Mouse (Mus musculus) R1 (cell line): ENCODE measurements around the gene Sowahb.

Source experiments
- DNase-seq: peaks from one replicate; pipeline ENCODE4 v3.0.0-alpha.2; 2018; ENCODE audit warnings: low read depth, low spot score

The Sowahb gene

DNA sequence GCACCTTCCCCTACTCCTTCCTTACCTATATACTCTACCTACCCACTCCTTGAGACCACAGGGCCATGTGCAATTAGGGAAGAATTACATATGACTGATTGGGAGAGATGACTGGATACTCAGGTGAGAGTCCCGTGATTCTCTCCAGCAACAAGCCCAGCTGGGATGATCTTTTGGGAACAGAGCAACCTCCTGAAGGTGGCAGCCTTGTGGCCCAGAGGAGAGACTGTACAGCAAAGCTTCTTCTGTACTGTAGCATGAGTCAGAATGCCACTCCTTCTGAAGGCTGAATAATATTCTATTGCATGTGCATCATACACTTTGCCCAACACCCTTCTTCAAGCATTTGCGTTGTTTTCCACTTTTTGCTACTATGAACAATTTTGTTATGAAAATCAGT, 42.2 kb downstream of the Sowahb start:
- no peak for DNase-seq

DNA sequence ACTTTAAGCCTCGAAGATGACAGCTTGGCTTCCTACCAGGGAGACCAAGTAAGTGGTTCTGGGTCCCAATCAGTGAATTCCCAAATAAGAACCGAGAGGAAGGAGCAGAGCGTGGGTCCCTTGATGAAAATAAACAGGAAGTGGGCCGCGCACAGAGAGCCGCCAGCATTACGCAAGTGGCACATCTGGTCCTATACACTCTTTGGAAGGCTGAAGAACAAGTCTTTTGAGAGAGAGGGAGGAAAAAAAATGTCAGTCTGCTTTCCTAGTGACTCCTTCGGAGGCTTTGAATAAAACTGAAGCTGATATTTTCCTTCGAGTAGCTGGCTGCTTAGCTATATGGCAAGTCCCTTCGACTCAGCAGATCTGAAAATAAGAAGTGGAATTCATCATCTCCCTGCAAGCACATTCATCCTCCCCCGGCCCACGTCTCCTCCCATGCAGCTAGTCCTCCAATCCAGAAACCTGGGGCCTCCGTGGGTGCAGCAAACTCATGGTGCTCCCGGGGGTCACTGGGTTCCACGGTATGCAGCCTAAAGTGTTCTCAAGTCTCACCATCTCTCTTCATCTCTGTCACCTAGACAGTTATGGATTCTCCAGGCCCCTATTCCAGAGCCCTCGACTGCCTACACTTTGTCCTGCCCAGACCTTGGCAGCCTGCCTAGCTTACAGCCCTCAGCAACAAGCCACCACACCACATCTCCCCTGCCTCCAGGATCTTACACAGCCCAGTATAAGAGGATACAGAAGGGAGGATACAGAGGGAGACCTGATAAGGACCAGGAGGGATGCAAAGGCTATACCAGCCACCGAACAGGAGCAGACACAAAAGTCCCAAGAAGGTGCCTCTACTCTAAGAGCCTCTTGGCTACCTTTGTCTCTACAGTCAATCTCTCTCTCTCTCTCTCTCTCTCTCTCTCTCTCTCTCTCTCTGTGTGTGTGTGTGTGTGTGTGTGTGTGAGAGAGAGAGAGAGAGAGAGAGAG, 43.8 kb downstream of the Sowahb start:
- no peak for DNase-seq

DNA sequence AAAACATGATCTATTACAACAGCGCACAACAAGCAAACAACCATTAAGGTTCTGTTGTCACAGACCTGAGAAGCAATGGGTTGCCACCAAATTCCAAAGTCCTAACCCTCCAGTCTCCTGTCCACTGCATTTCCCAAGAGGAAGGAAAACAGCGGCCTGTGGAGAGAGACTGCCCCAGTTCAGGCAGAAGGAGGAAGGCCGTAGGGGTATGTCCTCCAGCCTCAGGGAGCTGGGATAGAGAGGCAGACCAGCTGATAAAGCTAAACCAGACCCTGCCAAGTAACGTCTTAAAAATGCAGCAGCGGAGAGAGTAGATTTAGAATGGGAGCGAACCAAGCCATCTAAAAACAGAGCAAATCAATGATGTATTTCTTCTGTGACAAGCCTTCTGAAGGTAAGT, 44.8 kb downstream of the Sowahb start:
- DNase-seq: no peak

DNA sequence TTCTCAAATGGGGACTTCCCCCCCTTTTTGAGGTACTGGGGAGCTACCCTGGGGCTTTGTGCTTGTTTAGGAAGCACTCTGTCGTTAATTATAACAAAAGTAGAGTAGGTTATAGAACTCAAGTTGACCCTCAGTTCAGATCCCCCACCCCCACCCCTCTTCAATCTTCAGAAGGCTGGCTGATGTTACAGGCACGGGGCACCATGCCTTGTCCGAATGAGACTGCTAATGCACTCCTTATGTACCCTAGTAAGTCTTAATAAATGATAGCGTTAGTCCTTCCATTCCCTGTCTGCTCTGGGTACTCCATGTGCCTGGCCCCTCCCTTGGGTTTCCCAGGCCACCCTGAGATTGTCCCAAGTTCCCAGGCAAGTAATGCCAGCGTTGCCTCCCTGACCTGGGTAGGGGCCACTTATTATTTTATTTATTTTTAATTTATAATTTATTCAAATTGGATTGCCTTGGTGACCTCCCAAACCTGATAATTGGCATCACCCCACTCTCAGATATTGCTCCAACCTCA, 46.3 kb downstream of the Sowahb start:
- no peak for DNase-seq

DNA sequence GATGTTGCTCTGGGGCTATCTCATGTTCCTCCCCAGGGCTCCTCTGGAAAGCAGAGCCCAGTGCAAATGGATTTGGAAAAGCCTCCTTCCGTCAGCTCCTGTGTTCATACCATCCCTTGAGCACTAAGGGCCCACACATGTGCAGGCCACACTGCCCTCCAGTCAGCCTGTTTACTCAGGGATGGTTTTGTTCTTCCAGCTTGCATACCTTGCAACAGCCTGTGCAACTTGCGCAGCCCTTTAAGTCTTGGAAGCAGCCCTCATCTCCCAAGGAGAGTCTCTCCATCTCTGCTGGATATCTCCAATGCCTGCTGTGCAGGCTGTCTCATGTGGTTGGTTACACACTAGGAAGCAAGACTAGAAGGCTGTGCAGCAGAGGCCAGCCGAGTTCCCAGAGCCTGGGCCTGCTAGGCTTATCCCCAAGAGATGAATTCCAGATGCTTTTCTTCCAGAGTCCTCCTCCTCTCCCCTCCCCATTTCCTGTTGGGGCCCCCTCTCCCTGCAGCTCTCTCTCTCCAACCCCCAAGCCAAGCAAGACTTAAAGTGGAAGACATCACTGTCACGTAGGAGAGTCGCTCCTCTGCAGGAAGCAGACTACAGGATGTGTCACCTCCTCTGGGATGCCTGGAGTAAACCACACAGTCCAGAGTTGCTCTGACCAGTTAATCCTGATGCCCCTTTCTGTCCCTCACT, 47.2 kb downstream of the Sowahb start:
- no peak for DNase-seq

DNA sequence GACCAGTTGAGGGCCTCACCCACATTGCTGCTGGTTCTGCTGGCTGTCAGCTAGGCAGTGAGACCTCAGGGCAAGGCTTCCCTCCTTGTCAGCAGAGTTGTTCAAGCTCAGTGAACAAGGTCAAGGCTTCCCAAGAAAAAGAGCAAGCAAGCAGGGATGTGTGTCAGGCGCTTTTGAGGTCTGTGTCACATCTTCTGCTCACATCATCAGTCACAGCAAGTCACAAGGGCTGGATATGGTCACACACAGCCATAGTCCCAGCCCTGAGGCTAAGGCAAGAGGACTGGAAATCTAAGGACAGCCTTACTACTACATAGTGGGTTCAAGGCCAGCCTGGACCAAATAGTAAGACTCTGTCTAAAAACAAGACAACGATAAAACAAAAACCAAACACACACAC, 50.0 kb downstream of the Sowahb start:
- DNase-seq: no peak

DNA sequence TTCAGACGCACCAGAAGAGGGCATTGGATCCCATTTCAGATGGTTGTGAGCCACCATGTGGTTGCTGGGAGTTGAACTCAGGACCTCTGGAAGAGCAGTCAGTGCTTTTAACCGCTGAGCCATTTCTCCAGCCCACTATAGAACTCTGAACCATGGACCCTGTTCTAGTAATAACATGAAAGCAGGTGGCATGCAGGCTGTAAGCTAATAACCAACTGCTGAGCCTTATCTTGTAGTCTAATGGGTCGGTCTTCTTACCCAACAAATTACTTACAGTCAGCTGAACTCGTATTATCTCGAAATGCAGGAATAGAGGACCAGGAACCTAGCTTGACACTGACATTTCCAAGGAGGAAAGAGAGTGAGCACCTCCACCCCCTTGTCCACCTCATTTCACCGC, 50.5 kb downstream of the Sowahb start:
- DNase-seq: no peak

DNA sequence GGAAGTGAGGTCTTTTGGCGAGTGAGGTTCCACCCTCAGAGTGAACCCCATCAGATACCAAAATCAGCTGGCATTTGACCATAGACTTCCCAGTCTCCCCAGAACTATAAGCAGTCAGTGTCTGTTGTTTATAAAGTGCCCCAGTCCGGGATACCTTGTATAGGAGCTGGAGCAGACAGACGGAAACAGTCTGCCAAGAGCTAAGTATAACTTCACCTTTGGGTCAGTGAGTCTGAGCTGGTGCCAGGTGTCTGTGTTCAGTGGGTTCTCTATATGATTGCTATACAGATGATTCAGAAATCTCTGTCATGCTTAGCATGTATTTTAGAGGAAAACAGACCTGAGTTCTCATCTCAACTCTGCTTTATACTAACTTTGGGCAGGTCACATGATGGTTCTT, 52.7 kb downstream of the Sowahb start:
- DNase-seq: no peak
